22 mouse cellular contexts compared by ENCODE assay signal in the genomic region with DNA sequence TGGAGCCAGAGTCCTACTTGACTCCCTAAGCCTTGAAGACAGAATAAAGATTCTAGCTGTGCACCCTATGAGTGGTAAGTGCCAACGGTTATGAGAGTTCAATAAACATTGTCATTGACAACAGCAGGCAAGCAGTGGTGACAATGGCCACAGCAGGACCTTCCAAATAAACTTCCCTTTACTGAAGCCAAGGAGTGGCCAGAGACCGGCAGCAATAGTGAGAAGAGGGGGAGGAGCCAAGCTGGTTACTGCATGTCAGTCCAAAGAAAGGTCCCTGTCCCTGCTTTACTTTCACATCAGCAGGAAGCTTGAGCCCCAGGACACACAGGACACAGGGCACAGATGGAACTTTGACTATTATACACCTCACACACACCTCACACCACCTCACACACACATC. TPM values are rescaled to one million over a fixed set of nuclear protein-coding genes. Genes with fewer than 3 reads are reported as not detected.
DNase-seq lines count a peak whose midpoint lies in the region; ATAC-seq lines count a peak whose summit lies in the region.
"Had no signal": no experiment of that assay in that cellular context is flagged by ENCODE, and none has a peak within 500 bp of the region (broad histone marks: within the 10 kb centered on the region; RNA-seq: fewer than 3 reads in every experiment).

No protein-coding gene starts in this region.

- peak; percentile 19 for DNase-seq in 416B (ENCODE audit: low read depth)
- DNase-seq in thymus, postnatal 25 days = no peak
- DNase-seq in ovary, postnatal 14 days (ENCODE audit: low spot score) = no peak
- DNase-seq: adrenal gland, adult 8-10 months; adrenal gland, postnatal 14 days; adrenal gland, postnatal 36 days; B cell, adult 2 months; cerebellum, adult 11-12 months; cerebellum, adult 2 months; cerebellum, adult 9-10 months; cerebellum, postnatal 10 days; cerebellum, postnatal 36 days; forebrain, postnatal 0 days had no signal

- peak; percentile 52; the same call in 1 of the 2 replicates for ATAC-seq in common myeloid progenitor, adult 5-6 weeks (replicated peaks; ENCODE audit: low read depth, poor library complexity, severe bottlenecking)
- 0 out of 2 replicates have a peak, but pooled peaks have one; percentile 27 for ATAC-seq in megakaryocyte, adult 5-6 weeks (ENCODE audit: poor library complexity, severe bottlenecking)
- ATAC-seq: activated CD4-positive, CD25-positive, alpha-beta regulatory T cell, adult 4 months; CD4-positive, CD25-positive, alpha-beta regulatory T cell, adult 4 months; forebrain, embryonic 13.5 days; forebrain, embryonic 15.5 days; forebrain, postnatal 0 days; Patski had no signal

RNA-seq across cellular contexts. Expression of gene Pla2g4d, which starts 7.2 kb away (rescaled TPM):
- total RNA-seq in common myeloid progenitor, adult 5-6 weeks (2017) = not detected in 2 replicates
- total RNA-seq in megakaryocyte, adult 5-6 weeks (2015) = not detected in 2 replicates
- not detected in 2 replicates for total RNA-seq in megakaryocyte, adult 5-6 weeks (2017)
- total RNA-seq: adrenal gland, postnatal 14 days; CH12.LX; forebrain, postnatal 0 days had no signal

RNA-seq across cellular contexts. Expression of gene Pla2g4f, which starts 17.8 kb away (rescaled TPM):
- 0.27 TPM in 1 of 2 replicates, not detected in the other for total RNA-seq in common myeloid progenitor, adult 5-6 weeks (2017)
- total RNA-seq in megakaryocyte, adult 5-6 weeks (2015) = not detected in 2 replicates
- total RNA-seq in megakaryocyte, adult 5-6 weeks (2017) = 0.15 TPM in 1 of 2 replicates, not detected in the other
- total RNA-seq: adrenal gland, adult 18-20 months; adrenal gland, adult 8-10 months; adrenal gland, postnatal 14 days; adrenal gland, postnatal 36 days; forebrain, postnatal 0 days had no signal

RNA-seq across cellular contexts. Expression of gene Pla2g4e, which starts 51.0 kb away (rescaled TPM):
- not detected in 2 replicates for total RNA-seq in common myeloid progenitor, adult 5-6 weeks (2017)
- total RNA-seq in megakaryocyte, adult 5-6 weeks (2015) = not detected in 2 replicates
- total RNA-seq in megakaryocyte, adult 5-6 weeks (2017) = not detected in 2 replicates
- total RNA-seq: CH12.LX had no signal

RNA-seq across cellular contexts. Expression of gene Vps39, which starts 56.8 kb away (rescaled TPM):
- 42.8 and 44.3 TPM in 2 replicates for total RNA-seq in common myeloid progenitor, adult 5-6 weeks (2017)
- total RNA-seq in megakaryocyte, adult 5-6 weeks (2015) = 11.4 and 21.7 TPM in 2 replicates
- 24.9 and 26.6 TPM in 2 replicates for total RNA-seq in megakaryocyte, adult 5-6 weeks (2017)
